Mouse (Mus musculus): Measurements from ENCODE around the gene Paqr6. TPM values are rescaled to one million over a fixed set of nuclear protein-coding genes. Genes with fewer than 3 reads are reported as not detected.
A peak's percentile ranks its signal among the peaks of the same experiment; 100 is the strongest.

The Paqr6 gene
- polyA plus RNA-seq, 1 experiment = not detected

GRCm38 (mm10) chr3:88337367-88338020 is 26.9 kb upstream of the Paqr6 start:
- Histone ChIP-seq H3K27ac (ENCODE audit: insufficient read depth, low read depth, low read length) (peak overlapping the region; percentile 57), H3K4me3 (ENCODE audit: insufficient read depth, low read length) (peak overlapping the region; percentile 36)

GRCm38 (mm10) chr3:88338316-88338715 is 26.1 kb upstream of the Paqr6 start:
- H3K27ac ChIP-seq (ENCODE audit: insufficient read depth, low read depth, low read length) = no peak overlapping the region

More at GRCm38 (mm10) chr3:88337367-88338020, 26.9 kb upstream of the Paqr6 start:
- peaks cover 23% of the 10 kb centered on the region for H3K4me1 ChIP-seq (ENCODE audit: control insufficient read depth, insufficient read depth, low read length)
- TF ChIP-seq CTCF (IDR thresholded peaks at IDR 0.05; ENCODE audit: low read depth, low read length) (no peak), POLR2A (IDR thresholded peaks at IDR 0.05; ENCODE audit: borderline replicate concordance, low read depth, low read length) (no peak)

GRCm38 (mm10) chr3:88339006-88339405 is 25.4 kb upstream of the Paqr6 start:
- H3K4me3 ChIP-seq (ENCODE audit: insufficient read depth, low read length) = no peak overlapping the region
- TF ChIP-seq POLR2A (IDR thresholded peaks at IDR 0.05; ENCODE audit: borderline replicate concordance, low read depth, low read length) (no peak), CTCF (IDR thresholded peaks at IDR 0.05; ENCODE audit: low read depth, low read length) (no peak)
- H3K4me1 ChIP-seq (ENCODE audit: control insufficient read depth, insufficient read depth, low read length) = peaks cover 22% of the 10 kb centered on the region
- H3K27ac ChIP-seq (ENCODE audit: insufficient read depth, low read depth, low read length) = 0 out of 2 replicates have a peak overlapping the region, but pooled peaks have one; percentile 4

More at GRCm38 (mm10) chr3:88338316-88338715, 26.1 kb upstream of the Paqr6 start:
- H3K4me3 ChIP-seq (ENCODE audit: insufficient read depth, low read length) = no peak overlapping the region
- TF ChIP-seq CTCF (IDR thresholded peaks at IDR 0.05; ENCODE audit: low read depth, low read length) (no peak), POLR2A (IDR thresholded peaks at IDR 0.05; ENCODE audit: borderline replicate concordance, low read depth, low read length) (no peak)
- H3K4me1 ChIP-seq (ENCODE audit: control insufficient read depth, insufficient read depth, low read length) = peaks cover 23% of the 10 kb centered on the region

- H3K4me1 ChIP-seq (ENCODE audit: control insufficient read depth, insufficient read depth, low read length) = no peaks in the 10 kb centered on the region
- no peak for TF ChIP-seq CTCF (IDR thresholded peaks at IDR 0.05; ENCODE audit: low read depth, low read length)
- H3K27ac ChIP-seq (ENCODE audit: insufficient read depth, low read depth, low read length) = no peak overlapping the region
- no peak overlapping the region for H3K4me3 ChIP-seq (ENCODE audit: insufficient read depth, low read length)
Observed at GRCm38 (mm10) chr3:88350732-88351131, 13.7 kb upstream of the Paqr6 start.

- Histone ChIP-seq H3K4me3 (ENCODE audit: insufficient read depth, low read length) (no peak overlapping the region), H3K27ac (ENCODE audit: insufficient read depth, low read depth, low read length) (no peak overlapping the region), H3K4me1 (ENCODE audit: control insufficient read depth, insufficient read depth, low read length) (no peaks in the 10 kb centered on the region)
- no peak for TF ChIP-seq CTCF (IDR thresholded peaks at IDR 0.05; ENCODE audit: low read depth, low read length)
- no peak for TF ChIP-seq POLR2A (IDR thresholded peaks at IDR 0.05; ENCODE audit: borderline replicate concordance, low read depth, low read length)
Observed at GRCm38 (mm10) chr3:88352907-88353306, 11.5 kb upstream of the Paqr6 start.

GRCm38 (mm10) chr3:88354396-88355165 is 9.8 kb upstream of the Paqr6 start:
- Histone ChIP-seq H3K4me1 (ENCODE audit: control insufficient read depth, insufficient read depth, low read length) (no peaks in the 10 kb centered on the region), H3K4me3 (ENCODE audit: insufficient read depth, low read length) (no peak overlapping the region), H3K27ac (ENCODE audit: insufficient read depth, low read depth, low read length) (no peak overlapping the region)
- TF ChIP-seq CTCF (IDR thresholded peaks at IDR 0.05; ENCODE audit: low read depth, low read length) (no peak), POLR2A (IDR thresholded peaks at IDR 0.05; ENCODE audit: borderline replicate concordance, low read depth, low read length) (no peak)

- Histone ChIP-seq H3K4me3 (ENCODE audit: insufficient read depth, low read length) (no peak overlapping the region), H3K27ac (ENCODE audit: insufficient read depth, low read depth, low read length) (no peak overlapping the region), H3K4me1 (ENCODE audit: control insufficient read depth, insufficient read depth, low read length) (no peaks in the 10 kb centered on the region)
- TF ChIP-seq CTCF (IDR thresholded peaks at IDR 0.05; ENCODE audit: low read depth, low read length) = no peak
- no peak for TF ChIP-seq POLR2A (IDR thresholded peaks at IDR 0.05; ENCODE audit: borderline replicate concordance, low read depth, low read length)
Observed at GRCm38 (mm10) chr3:88359584-88359983, 4.8 kb upstream of the Paqr6 start.

GRCm38 (mm10) chr3:88359989-88360388 is 4.4 kb upstream of the Paqr6 start:
- TF ChIP-seq CTCF (IDR thresholded peaks at IDR 0.05; ENCODE audit: low read depth, low read length) (no peak), POLR2A (IDR thresholded peaks at IDR 0.05; ENCODE audit: borderline replicate concordance, low read depth, low read length) (no peak)
- Histone ChIP-seq H3K4me3 (ENCODE audit: insufficient read depth, low read length) (no peak overlapping the region), H3K4me1 (ENCODE audit: control insufficient read depth, insufficient read depth, low read length) (no peaks in the 10 kb centered on the region), H3K27ac (ENCODE audit: insufficient read depth, low read depth, low read length) (no peak overlapping the region)

GRCm38 (mm10) chr3:88361096-88361495 is 3.3 kb upstream of the Paqr6 start:
- Histone ChIP-seq H3K4me1 (ENCODE audit: control insufficient read depth, insufficient read depth, low read length) (no peaks in the 10 kb centered on the region), H3K27ac (ENCODE audit: insufficient read depth, low read depth, low read length) (no peak overlapping the region), H3K4me3 (ENCODE audit: insufficient read depth, low read length) (no peak overlapping the region)
- no peak for TF ChIP-seq POLR2A (IDR thresholded peaks at IDR 0.05; ENCODE audit: borderline replicate concordance, low read depth, low read length)
- TF ChIP-seq CTCF (IDR thresholded peaks at IDR 0.05; ENCODE audit: low read depth, low read length) = no peak

Data from bone marrow macrophage, adult 2 months (primary cell).